Mouse (Mus musculus) hindbrain, embryonic 15.5 days (tissue): ENCODE measurements at regions not wholly inside any gene's neighbourhood (a gene's known extent, or its start where the extent isn't known, plus 50 kb on each side); places are given as distances from the start of the nearest gene placed in this dataset.

Experiments used
- ATAC-seq: fragments of 200-750 bp; cut with Nextera tagmentation; 2 replicates; pipeline ENCODE4 v1.8.0; 2017; ENCODE audit warnings: low read depth, moderate number of reproducible peaks, moderate TSS enrichment; ENCODE audit not compliant: low FRiP score
- H3K27ac ChIP-seq: fragments of 300-500 bp; sonication (generic); replicated peaks from 2 replicates; pipeline ENCODE4 v1.5.1; 2015; ENCODE audit warnings: mild to moderate bottlenecking, inconsistent platforms
- H3K27me3 ChIP-seq: fragments of 300-500 bp; sonication (generic); 2 replicates; pipeline ENCODE4 v1.6.1; 2015; ENCODE audit warnings: control low read depth, inconsistent platforms
- H3K36me3 ChIP-seq: fragments of 300-500 bp; sonication (generic); 2 replicates; pipeline ENCODE4 v1.6.1; 2015; ENCODE audit warnings: control low read depth, inconsistent platforms
- H3K4me1 ChIP-seq: fragments of 300-500 bp; sonication (generic); replicated peaks from 2 replicates; pipeline ENCODE4 v1.6.1; 2015; ENCODE audit warnings: control low read depth, inconsistent platforms
- H3K4me2 ChIP-seq: fragments of 300-500 bp; sonication (generic); 2 replicates; pipeline ENCODE4 v1.6.1; 2015; ENCODE audit warnings: moderate library complexity, mild to moderate bottlenecking, inconsistent platforms
- H3K4me3 ChIP-seq: fragments of 300-500 bp; sonication (generic); 2 replicates; pipeline ENCODE4 v1.5.1; 2015; ENCODE audit warnings: mild to moderate bottlenecking, inconsistent platforms
- H3K9ac ChIP-seq: fragments of 300-500 bp; sonication (generic); 2 replicates; pipeline ENCODE4 v1.6.1; 2015; ENCODE audit warnings: inconsistent platforms
- H3K9me3 ChIP-seq: fragments of 300-500 bp; sonication (generic); 2 replicates; pipeline ENCODE4 v1.6.1; 2016; ENCODE audit warnings: control low read depth, inconsistent platforms
- WGBS: fragments of 180-500 bp; shearing (Covaris S2); methylation state at CpG from one replicate; pipeline ENCODE4 v1.1.7; 2015; 5-methylcytosine and 5-hydroxymethylcytosine counted together

- no peaks in the 10 kb centered on the region for H3K4me1 ChIP-seq
- ATAC-seq, result no peak
- no peaks in the 10 kb centered on the region for H3K36me3 ChIP-seq
- H3K27ac ChIP-seq, result no peak overlapping the region
- 26% methylated on average over 2 of the region's 2 CpGs for WGBS
- H3K27me3 ChIP-seq, result no peaks in the 10 kb centered on the region
- H3K9ac ChIP-seq, result no peak overlapping the region
- H3K9me3 ChIP-seq, result no peaks in the 10 kb centered on the region
- H3K4me2 ChIP-seq, result no peak overlapping the region
- H3K4me3 ChIP-seq, result no peak overlapping the region
These were observed 80.2 kb downstream of the Dhrs2 start for GRCm38 (mm10) chr14:55301996-55302395.

GRCm38 (mm10) chr14:55313615-55314014, 91.8 kb downstream of the Dhrs2 start:
- Histone ChIP-seq H3K4me1 (no peaks in the 10 kb centered on the region), H3K9ac (no peak overlapping the region), H3K36me3 (no peaks in the 10 kb centered on the region), H3K4me3 (no peak overlapping the region), H3K4me2 (no peak overlapping the region), H3K9me3 (no peaks in the 10 kb centered on the region), H3K27ac (no peak overlapping the region), H3K27me3 (no peaks in the 10 kb centered on the region)
- 87% methylated on average over 6 of the region's 6 CpGs for WGBS
- ATAC-seq, result no peak

- Histone ChIP-seq H3K4me2 (no peak overlapping the region), H3K9ac (no peak overlapping the region), H3K27me3 (no peaks in the 10 kb centered on the region), H3K36me3 (no peaks in the 10 kb centered on the region), H3K4me1 (no peaks in the 10 kb centered on the region), H3K9me3 (no peaks in the 10 kb centered on the region), H3K27ac (no peak overlapping the region), H3K4me3 (no peak overlapping the region)
- ATAC-seq, result no peak
These were observed 102.1 kb downstream of the Dhrs2 start for GRCm38 (mm10) chr14:55323897-55324296.

GRCm38 (mm10) chr14:55324335-55324734, 102.5 kb downstream of the Dhrs2 start:
- Histone ChIP-seq H3K36me3 (no peaks in the 10 kb centered on the region), H3K9me3 (no peaks in the 10 kb centered on the region), H3K27me3 (no peaks in the 10 kb centered on the region), H3K4me2 (no peak overlapping the region), H3K4me1 (no peaks in the 10 kb centered on the region), H3K4me3 (no peak overlapping the region), H3K27ac (no peak overlapping the region), H3K9ac (no peak overlapping the region)
- 73% methylated on average over 3 of the region's 3 CpGs for WGBS
- ATAC-seq, result no peak

- H3K4me2 ChIP-seq, result no peak overlapping the region
- H3K4me3 ChIP-seq, result no peak overlapping the region
- no peak overlapping the region for H3K9ac ChIP-seq
- no peak overlapping the region for H3K27ac ChIP-seq
- no peaks in the 10 kb centered on the region for H3K27me3 ChIP-seq
- peaks cover 6% of the 10 kb centered on the region; the same call in 1 of the 2 replicates for H3K4me1 ChIP-seq
- no peaks in the 10 kb centered on the region for H3K36me3 ChIP-seq
- no peak for ATAC-seq
- H3K9me3 ChIP-seq, result no peaks in the 10 kb centered on the region
- 61% methylated on average over 3 of the region's 3 CpGs for WGBS
These were observed 112.0 kb downstream of the Dhrs2 start for GRCm38 (mm10) chr14:55333812-55334211.

GRCm38 (mm10) chr14:55334305-55334704, 112.5 kb downstream of the Dhrs2 start:
- H3K4me1 ChIP-seq, result peaks cover 11% of the 10 kb centered on the region; the same call in 1 of the 2 replicates
- H3K27ac ChIP-seq, result no peak overlapping the region
- no peak for ATAC-seq
- no peak overlapping the region for H3K4me2 ChIP-seq
- no peaks in the 10 kb centered on the region for H3K27me3 ChIP-seq
- H3K36me3 ChIP-seq, result no peaks in the 10 kb centered on the region
- no peak overlapping the region for H3K4me3 ChIP-seq
- H3K9me3 ChIP-seq, result no peaks in the 10 kb centered on the region
- no peak overlapping the region for H3K9ac ChIP-seq
- WGBS, result 92% methylated on average over 7 of the region's 7 CpGs

- Histone ChIP-seq H3K4me3 (no peak overlapping the region), H3K4me1 (peaks cover 12% of the 10 kb centered on the region; the same call in 1 of the 2 replicates), H3K4me2 (no peak overlapping the region), H3K27ac (no peak overlapping the region), H3K9ac (no peak overlapping the region), H3K36me3 (no peaks in the 10 kb centered on the region), H3K27me3 (no peaks in the 10 kb centered on the region), H3K9me3 (no peaks in the 10 kb centered on the region)
- WGBS, result 92% methylated on average over 1 of the region's 1 CpGs
- no peak for ATAC-seq
These were observed 113.8 kb downstream of the Dhrs2 start for GRCm38 (mm10) chr14:55335586-55335985.

- no peaks in the 10 kb centered on the region for H3K27me3 ChIP-seq
- H3K9ac ChIP-seq, result no peak overlapping the region
- H3K36me3 ChIP-seq, result no peaks in the 10 kb centered on the region
- no peaks in the 10 kb centered on the region for H3K9me3 ChIP-seq
- 30% methylated on average over 5 of the region's 5 CpGs for WGBS
- no peak overlapping the region for H3K4me2 ChIP-seq
- H3K4me3 ChIP-seq, result no peak overlapping the region
- H3K4me1 ChIP-seq, result peaks cover 12% of the 10 kb centered on the region; the same call in 1 of the 2 replicates
- no peak for ATAC-seq
- H3K27ac ChIP-seq, result 0 out of 2 replicates have a peak overlapping the region, but pooled peaks have one; percentile 3
These were observed 114.8 kb downstream of the Dhrs2 start for GRCm38 (mm10) chr14:55336451-55337195.

GRCm38 (mm10) chr14:55338010-55338409, 116.2 kb downstream of the Dhrs2 start:
- ATAC-seq, result no peak
- Histone ChIP-seq H3K4me2 (no peak overlapping the region), H3K27ac (0 out of 2 replicates have a peak overlapping the region, but pooled peaks have one; percentile 34), H3K4me3 (no peak overlapping the region), H3K4me1 (peaks cover 12% of the 10 kb centered on the region; the same call in 1 of the 2 replicates), H3K36me3 (no peaks in the 10 kb centered on the region), H3K27me3 (no peaks in the 10 kb centered on the region), H3K9me3 (no peaks in the 10 kb centered on the region), H3K9ac (no peak overlapping the region)
- 86% methylated on average over 9 of the region's 9 CpGs for WGBS

- WGBS, result 36% methylated on average over 7 of the region's 7 CpGs
- Histone ChIP-seq H3K27me3 (no peaks in the 10 kb centered on the region), H3K36me3 (no peaks in the 10 kb centered on the region), H3K9ac (no peak overlapping the region), H3K4me1 (peaks cover 12% of the 10 kb centered on the region; the same call in 1 of the 2 replicates), H3K4me2 (no peak overlapping the region), H3K4me3 (no peak overlapping the region), H3K27ac (0 out of 2 replicates have a peak overlapping the region, but pooled peaks have one; percentile 34), H3K9me3 (no peaks in the 10 kb centered on the region)
- no peak for ATAC-seq
These were observed 116.7 kb downstream of the Dhrs2 start for GRCm38 (mm10) chr14:55338500-55338899.

- peak overlapping the region; percentile 42 for H3K27ac ChIP-seq
- 58% methylated on average over 9 of the region's 9 CpGs for WGBS
- H3K4me3 ChIP-seq, result no peak overlapping the region
- no peak overlapping the region for H3K4me2 ChIP-seq
- no peak for ATAC-seq
- peaks cover 12% of the 10 kb centered on the region; the same call in 1 of the 2 replicates for H3K4me1 ChIP-seq
- no peaks in the 10 kb centered on the region for H3K27me3 ChIP-seq
- no peaks in the 10 kb centered on the region for H3K9me3 ChIP-seq
- H3K36me3 ChIP-seq, result no peaks in the 10 kb centered on the region
- no peak overlapping the region for H3K9ac ChIP-seq
These were observed 117.3 kb downstream of the Dhrs2 start for GRCm38 (mm10) chr14:55339036-55339614.

GRCm38 (mm10) chr14:55343341-55343740, 121.5 kb downstream of the Dhrs2 start:
- Histone ChIP-seq H3K27ac (no peak overlapping the region), H3K4me3 (no peak overlapping the region), H3K9ac (no peak overlapping the region), H3K4me1 (peaks cover 6% of the 10 kb centered on the region; the same call in 1 of the 2 replicates), H3K9me3 (no peaks in the 10 kb centered on the region), H3K36me3 (no peaks in the 10 kb centered on the region), H3K27me3 (no peaks in the 10 kb centered on the region), H3K4me2 (no peak overlapping the region)
- 67% methylated on average over 1 of the region's 1 CpGs for WGBS
- ATAC-seq, result no peak
